Mouse (Mus musculus) small intestine, adult 2 months (tissue): ENCODE results near the gene Sdk2. TPM values are rescaled to one million over a fixed set of nuclear protein-coding genes. Genes with fewer than 3 reads are reported as not detected.

Experiments
- H3K27ac ChIP-seq: fragments of 200-500 bp; 2 replicates; pipeline ENCODE4 v1.5.1; 2012; ENCODE audit warnings: low read depth, low read length, control low read depth, inconsistent platforms; ENCODE audit not compliant: insufficient read depth
- H3K27me3 ChIP-seq: fragments of 200-500 bp; 2 replicates; pipeline ENCODE4 v1.6.1; 2012; ENCODE audit warnings: mild to moderate bottlenecking, moderate library complexity, low read length, inconsistent platforms; ENCODE audit not compliant: control insufficient read depth, insufficient read depth
- H3K36me3 ChIP-seq: fragments of 200-500 bp; 2 replicates; pipeline ENCODE4 v1.6.1; 2012; ENCODE audit warnings: mild to moderate bottlenecking, low read length, control low read depth, inconsistent platforms; ENCODE audit not compliant: control insufficient read depth, insufficient read depth
- H3K4me1 ChIP-seq: fragments of 200-500 bp; 2 replicates; pipeline ENCODE4 v1.6.1; 2012; ENCODE audit warnings: low read length, inconsistent platforms, mixed read lengths; ENCODE audit not compliant: control insufficient read depth, insufficient read depth, insufficient read length
- H3K4me3 ChIP-seq: fragments of 200-500 bp; 2 replicates; pipeline ENCODE4 v1.5.1; 2012; ENCODE audit warnings: low read depth, mild to moderate bottlenecking, control low read depth, inconsistent platforms, low read length, moderate library complexity
- CTCF ChIP-seq: fragments of 200-500 bp; IDR thresholded peaks from 2 replicates; pipeline ENCODE4 v1.5.1; 2012; ENCODE audit warnings: low read depth, mild to moderate bottlenecking, control low read depth, inconsistent platforms, low read length, moderate library complexity, mixed read lengths; ENCODE audit not compliant: insufficient replicate concordance, insufficient read length; ENCODE audit errors: extremely low read depth
- POLR2A ChIP-seq: fragments of 200-500 bp; IDR thresholded peaks from 2 replicates; pipeline ENCODE4 v1.6.1; 2012; ENCODE audit warnings: low read depth, mild to moderate bottlenecking, control low read depth, inconsistent platforms, low read length, moderate library complexity
- WGBS: fragments of 180-500 bp; shearing (Covaris S2); methylation state at CpG from one replicate; pipeline ENCODE4 v1.1.7; 2018; 5-methylcytosine and 5-hydroxymethylcytosine counted together
- polyA plus RNA-seq: library from polyadenylated mRNA; depleted of rRNA; stranded (reverse); fragments of >200 nt; gene quantifications from 2 replicates; pipeline ENCODE4 v1.2.3, GENCODE M21; 2012

Gene Sdk2
- polyA plus RNA-seq, 1 experiment, result 0.81 TPM

GRCm38 (mm10) chr11:113901906-113902305 is 164.9 kb downstream of the Sdk2 start:
- Histone ChIP-seq H3K36me3 (no peaks in the 10 kb centered on the region), H3K27ac (no peak overlapping the region), H3K4me1 (no peaks in the 10 kb centered on the region), H3K4me3 (no peak overlapping the region), H3K27me3 (no peaks in the 10 kb centered on the region)
- 70% methylated on average over 7 of the region's 7 CpGs for WGBS
- TF ChIP-seq CTCF, result no peak
- no peak for TF ChIP-seq POLR2A

- TF ChIP-seq POLR2A, result no peak
- no peak for TF ChIP-seq CTCF
- Histone ChIP-seq H3K36me3 (no peaks in the 10 kb centered on the region), H3K27me3 (no peaks in the 10 kb centered on the region), H3K27ac (no peak overlapping the region), H3K4me3 (no peak overlapping the region), H3K4me1 (no peaks in the 10 kb centered on the region)
- 63% methylated on average over 7 of the region's 7 CpGs for WGBS
Measured at GRCm38 (mm10) chr11:113898671-113899070, 168.2 kb downstream of the Sdk2 start.

GRCm38 (mm10) chr11:113896006-113896405 is 170.8 kb downstream of the Sdk2 start:
- Histone ChIP-seq H3K27me3 (no peaks in the 10 kb centered on the region), H3K4me1 (no peaks in the 10 kb centered on the region), H3K27ac (no peak overlapping the region), H3K36me3 (no peaks in the 10 kb centered on the region), H3K4me3 (no peak overlapping the region)
- TF ChIP-seq CTCF, result no peak
- TF ChIP-seq POLR2A, result no peak
- WGBS, result 69% methylated on average over 5 of the region's 5 CpGs

- Histone ChIP-seq H3K27ac (no peak overlapping the region), H3K36me3 (no peaks in the 10 kb centered on the region), H3K4me3 (no peak overlapping the region), H3K27me3 (no peaks in the 10 kb centered on the region), H3K4me1 (no peaks in the 10 kb centered on the region)
- no peak for TF ChIP-seq CTCF
- TF ChIP-seq POLR2A, result no peak
- 33% methylated on average over 6 of the region's 6 CpGs for WGBS
Measured at GRCm38 (mm10) chr11:113892924-113893323, 173.9 kb downstream of the Sdk2 start.

- Histone ChIP-seq H3K27me3 (no peaks in the 10 kb centered on the region), H3K4me3 (no peak overlapping the region), H3K27ac (no peak overlapping the region), H3K36me3 (no peaks in the 10 kb centered on the region), H3K4me1 (no peaks in the 10 kb centered on the region)
- TF ChIP-seq CTCF, result no peak
- no peak for TF ChIP-seq POLR2A
- 55% methylated on average over 6 of the region's 6 CpGs for WGBS
Measured at GRCm38 (mm10) chr11:113892067-113892466, 174.8 kb downstream of the Sdk2 start.

GRCm38 (mm10) chr11:113888156-113888750 is 178.6 kb downstream of the Sdk2 start:
- H3K36me3 ChIP-seq, result no peaks in the 10 kb centered on the region
- WGBS, result 70% methylated on average over 5 of the region's 5 CpGs
- no peaks in the 10 kb centered on the region for H3K4me1 ChIP-seq
- no peak overlapping the region for H3K4me3 ChIP-seq
- no peaks in the 10 kb centered on the region for H3K27me3 ChIP-seq
- TF ChIP-seq CTCF, result no peak
- no peak for TF ChIP-seq POLR2A
- H3K27ac ChIP-seq, result no peak overlapping the region

GRCm38 (mm10) chr11:113886299-113886698 is 180.5 kb downstream of the Sdk2 start:
- H3K4me1 ChIP-seq, result no peaks in the 10 kb centered on the region
- no peak overlapping the region for H3K4me3 ChIP-seq
- no peak overlapping the region for H3K27ac ChIP-seq
- TF ChIP-seq POLR2A (no peak), CTCF (no peak)
- H3K27me3 ChIP-seq, result no peaks in the 10 kb centered on the region
- H3K36me3 ChIP-seq, result no peaks in the 10 kb centered on the region
- WGBS, result 55% methylated on average over 7 of the region's 7 CpGs
